Mouse (Mus musculus) heart, embryonic 10.5 days (tissue): Measurements from ENCODE around the gene Nphs1. TPM values are rescaled to one million over a fixed set of nuclear protein-coding genes. Genes with fewer than 3 reads are reported as not detected.

Experiments
- DNase-seq: peaks from one replicate; pipeline ENCODE4 v3.0.0-alpha.2; 2017; ENCODE audit warnings: low spot score
- H3K27ac ChIP-seq: fragments of 300-500 bp; sonication (generic); 2 replicates; pipeline ENCODE4 v1.5.1; 2016; ENCODE audit warnings: mild to moderate bottlenecking
- H3K27me3 ChIP-seq: fragments of 300-500 bp; sonication (generic); 2 replicates; pipeline ENCODE4 v1.6.1; 2016; ENCODE audit warnings: mild to moderate bottlenecking; ENCODE audit not compliant: poor library complexity, insufficient read depth, severe bottlenecking
- H3K36me3 ChIP-seq: fragments of 300-500 bp; sonication (generic); 2 replicates; pipeline ENCODE4 v1.6.1; 2016; ENCODE audit warnings: mild to moderate bottlenecking, moderate library complexity
- H3K4me1 ChIP-seq: fragments of 300-500 bp; sonication (generic); 2 replicates; pipeline ENCODE4 v1.6.1; 2016; ENCODE audit warnings: mild to moderate bottlenecking
- H3K4me3 ChIP-seq: fragments of 300-500 bp; sonication (generic); 2 replicates; pipeline ENCODE4 v1.5.1; 2016; ENCODE audit warnings: mild to moderate bottlenecking, moderate library complexity
- H3K9me3 ChIP-seq: fragments of 300-500 bp; sonication (generic); 2 replicates; pipeline ENCODE4 v1.6.1; 2016; ENCODE audit warnings: mild to moderate bottlenecking, moderate library complexity
- WGBS: fragments of 180-500 bp; shearing (Covaris S2); methylation state at CpG from one replicate; pipeline ENCODE4 v1.1.7; 2016; 5-methylcytosine and 5-hydroxymethylcytosine counted together
- polyA plus RNA-seq: library from polyadenylated mRNA; unstranded; fragments of >200 nt; fragmentation: Nextera tagmentation; extraction: Ambion mirVana; gene quantifications from 2 replicates; pipeline ENCODE4 v1.2.1, GENCODE M21; 2016

Nphs1 gene
- polyA plus RNA-seq, 1 experiment from 2014 or later = 0.55 TPM

- H3K4me1 ChIP-seq = peaks cover 3% of the 10 kb centered on the region; the same call in 1 of the 2 replicates
- 68% methylated on average over 4 of the region's 4 CpGs for WGBS
- no peak overlapping the region for H3K4me3 ChIP-seq
- peaks cover 44% of the 10 kb centered on the region for H3K27me3 ChIP-seq
- no peak overlapping the region for H3K27ac ChIP-seq
- peaks cover 22% of the 10 kb centered on the region for H3K36me3 ChIP-seq
- H3K9me3 ChIP-seq = no peaks in the 10 kb centered on the region
- DNase-seq = no peak
Measured at GRCm38 (mm10) chr7:30520396-30520795, 62.3 kb downstream of the Nphs1 start.

- H3K4me1 ChIP-seq = peaks cover 3% of the 10 kb centered on the region
- WGBS = 81% methylated on average over 5 of the region's 5 CpGs
- no peak overlapping the region for H3K27ac ChIP-seq
- H3K27me3 ChIP-seq = peaks cover 39% of the 10 kb centered on the region
- peaks cover 27% of the 10 kb centered on the region for H3K36me3 ChIP-seq
- H3K9me3 ChIP-seq = no peaks in the 10 kb centered on the region
- no peak for DNase-seq
- no peak overlapping the region for H3K4me3 ChIP-seq
Measured at GRCm38 (mm10) chr7:30520856-30521255, 62.7 kb downstream of the Nphs1 start.

GRCm38 (mm10) chr7:30522871-30523270 is 64.8 kb downstream of the Nphs1 start:
- peaks cover 54% of the 10 kb centered on the region for H3K27me3 ChIP-seq
- DNase-seq = no peak
- H3K4me3 ChIP-seq = no peak overlapping the region
- H3K27ac ChIP-seq = no peak overlapping the region
- no peaks in the 10 kb centered on the region for H3K9me3 ChIP-seq
- 79% methylated on average over 10 of the region's 10 CpGs for WGBS
- peaks cover 44% of the 10 kb centered on the region for H3K36me3 ChIP-seq
- H3K4me1 ChIP-seq = peaks cover 14% of the 10 kb centered on the region

- H3K4me1 ChIP-seq = peaks cover 14% of the 10 kb centered on the region
- peaks cover 60% of the 10 kb centered on the region for H3K36me3 ChIP-seq
- H3K27me3 ChIP-seq = peaks cover 52% of the 10 kb centered on the region
- WGBS = 77% methylated on average over 6 of the region's 6 CpGs
- no peak overlapping the region for H3K27ac ChIP-seq
- no peak overlapping the region for H3K4me3 ChIP-seq
- DNase-seq = no peak
- H3K9me3 ChIP-seq = no peaks in the 10 kb centered on the region
Measured at GRCm38 (mm10) chr7:30524487-30524886, 66.4 kb downstream of the Nphs1 start.

GRCm38 (mm10) chr7:30525954-30526353 is 67.8 kb downstream of the Nphs1 start:
- Histone ChIP-seq H3K4me3 (peak overlapping the region; percentile 19; the same call in 1 of the 2 replicates), H3K36me3 (peaks cover 72% of the 10 kb centered on the region), H3K27me3 (peaks cover 51% of the 10 kb centered on the region), H3K9me3 (no peaks in the 10 kb centered on the region), H3K4me1 (peaks cover 14% of the 10 kb centered on the region), H3K27ac (0 out of 2 replicates have a peak overlapping the region, but pooled peaks have one; percentile 49)
- DNase-seq = no peak
- WGBS = 18% methylated on average over 10 of the region's 10 CpGs

GRCm38 (mm10) chr7:30526399-30526798 is 68.3 kb downstream of the Nphs1 start:
- peak overlapping the region; percentile 49; the same call in 1 of the 2 replicates for H3K27ac ChIP-seq
- H3K4me3 ChIP-seq = peak overlapping the region; percentile 19; the same call in 1 of the 2 replicates
- no peak for DNase-seq
- H3K9me3 ChIP-seq = no peaks in the 10 kb centered on the region
- WGBS = 13% methylated on average over 17 of the region's 17 CpGs
- H3K4me1 ChIP-seq = peaks cover 16% of the 10 kb centered on the region
- peaks cover 50% of the 10 kb centered on the region for H3K27me3 ChIP-seq
- peaks cover 73% of the 10 kb centered on the region for H3K36me3 ChIP-seq

GRCm38 (mm10) chr7:30526981-30527380 is 68.9 kb downstream of the Nphs1 start:
- Histone ChIP-seq H3K27me3 (peaks cover 50% of the 10 kb centered on the region), H3K9me3 (no peaks in the 10 kb centered on the region), H3K4me3 (no peak overlapping the region), H3K27ac (peak overlapping the region; percentile 49; the same call in 1 of the 2 replicates), H3K36me3 (peaks cover 79% of the 10 kb centered on the region), H3K4me1 (peaks cover 18% of the 10 kb centered on the region)
- DNase-seq = peak; percentile 71
- WGBS = 81% methylated on average over 14 of the region's 14 CpGs

- Histone ChIP-seq H3K27ac (no peak overlapping the region), H3K27me3 (peaks cover 40% of the 10 kb centered on the region), H3K4me1 (peaks cover 33% of the 10 kb centered on the region), H3K4me3 (no peak overlapping the region), H3K9me3 (no peaks in the 10 kb centered on the region), H3K36me3 (peaks cover 58% of the 10 kb centered on the region)
- WGBS = 75% methylated on average over 9 of the region's 9 CpGs
- no peak for DNase-seq
Measured at GRCm38 (mm10) chr7:30531291-30531815, 73.2 kb downstream of the Nphs1 start.

- peaks cover 42% of the 10 kb centered on the region for H3K36me3 ChIP-seq
- peak; percentile 89 for DNase-seq
- 0 out of 2 replicates have a peak overlapping the region, but pooled peaks have one; percentile 29 for H3K27ac ChIP-seq
- peak overlapping the region; percentile 34; the same call in 1 of the 2 replicates for H3K4me3 ChIP-seq
- no peaks in the 10 kb centered on the region for H3K9me3 ChIP-seq
- H3K27me3 ChIP-seq = peaks cover 24% of the 10 kb centered on the region
- peaks cover 24% of the 10 kb centered on the region for H3K4me1 ChIP-seq
- 44% methylated on average over 8 of the region's 8 CpGs for WGBS
Measured at GRCm38 (mm10) chr7:30532931-30533330, 74.8 kb downstream of the Nphs1 start.

- DNase-seq = no peak
- peak overlapping the region; percentile 90 for H3K27ac ChIP-seq
- peak overlapping the region; percentile 76 for H3K4me3 ChIP-seq
- H3K4me1 ChIP-seq = peaks cover 24% of the 10 kb centered on the region
- H3K27me3 ChIP-seq = peaks cover 22% of the 10 kb centered on the region
- 10% methylated on average over 20 of the region's 26 CpGs for WGBS
- no peaks in the 10 kb centered on the region for H3K9me3 ChIP-seq
- H3K36me3 ChIP-seq = peaks cover 33% of the 10 kb centered on the region
Measured at GRCm38 (mm10) chr7:30533941-30534632, 76.0 kb downstream of the Nphs1 start.

GRCm38 (mm10) chr7:30534633-30535577 is 76.8 kb downstream of the Nphs1 start, which contains the start of gene Arhgap33:
Gene Arhgap33 (minus strand): TSS chr7:30535060.
- Histone ChIP-seq H3K27me3 (peaks cover 22% of the 10 kb centered on the region), H3K27ac (peak within 1 kb of the TSS; percentile 90), H3K9me3 (no peaks in the 10 kb centered on the region), H3K36me3 (peaks cover 33% of the 10 kb centered on the region), H3K4me3 (peak within 1 kb of the TSS; percentile 76), H3K4me1 (peaks cover 24% of the 10 kb centered on the region)
- DNase-seq = peak; percentile 98
- under 1% methylated on average over 50 of the region's 84 CpGs for WGBS
